In genomic region chr4:62251776-62252175, GRCm38 (mm10) we compare ENCODE assay signal across 16 mouse cellular contexts.
"Had no signal": no experiment of that assay in that cellular context is flagged by ENCODE, and none has a peak within 500 bp of the region (broad histone marks: within the 10 kb centered on the region; RNA-seq: fewer than 3 reads in every experiment).

No protein-coding gene starts in this region.

- H3K36me3 ChIP-seq: midbrain, embryonic 13.5 days; midbrain, embryonic 15.5 days; neural tube, embryonic 12.5 days had no signal

- H3K27ac ChIP-seq: macrophage; midbrain, embryonic 13.5 days; midbrain, embryonic 15.5 days; neural tube, embryonic 12.5 days had no signal

- H3K9me3 ChIP-seq: midbrain, embryonic 13.5 days; midbrain, embryonic 15.5 days; neural tube, embryonic 12.5 days had no signal

- H3K4me1 ChIP-seq: megakaryocyte, embryonic 14.5 days; midbrain, embryonic 13.5 days; midbrain, embryonic 15.5 days; neural tube, embryonic 12.5 days had no signal

- H3K27me3 ChIP-seq: megakaryocyte, embryonic 14.5 days; midbrain, embryonic 13.5 days; midbrain, embryonic 15.5 days; neural tube, embryonic 12.5 days had no signal

- H3K4me2 ChIP-seq: lung, embryonic 14.5 days; midbrain, embryonic 11.5 days; midbrain, embryonic 13.5 days; midbrain, embryonic 15.5 days; neural tube, embryonic 12.5 days had no signal

- DNase-seq: lung, adult 18-20 months; lung, embryonic 14.5 days; lung, postnatal 14 days; lung, postnatal 36 days; right cerebral cortex, postnatal 25 days; right cerebral cortex, postnatal 4 days; spleen, adult 18-20 months; thymus, adult 18-20 months; thymus, postnatal 14 days; thymus, postnatal 36 days had no signal

- ATAC-seq: midbrain, embryonic 13.5 days; midbrain, embryonic 15.5 days had no signal

- H3K4me3 ChIP-seq: megakaryocyte, embryonic 14.5 days; midbrain, embryonic 13.5 days; midbrain, embryonic 15.5 days; neural tube, embryonic 12.5 days had no signal

- H3K9ac ChIP-seq: lung, embryonic 14.5 days; midbrain, embryonic 13.5 days; midbrain, embryonic 15.5 days; neural tube, embryonic 12.5 days had no signal
